Mouse (Mus musculus) CD4-positive, CD25-positive, alpha-beta regulatory T cell, adult 2 months (primary cell): ENCODE data around the gene Wnt10b.

ENCODE experiments used
- DNase-seq: peaks from one replicate; pipeline ENCODE4 v3.0.0-alpha.2; 2012; ENCODE audit warnings: low read depth, low spot score

Wnt10b gene

DNA sequence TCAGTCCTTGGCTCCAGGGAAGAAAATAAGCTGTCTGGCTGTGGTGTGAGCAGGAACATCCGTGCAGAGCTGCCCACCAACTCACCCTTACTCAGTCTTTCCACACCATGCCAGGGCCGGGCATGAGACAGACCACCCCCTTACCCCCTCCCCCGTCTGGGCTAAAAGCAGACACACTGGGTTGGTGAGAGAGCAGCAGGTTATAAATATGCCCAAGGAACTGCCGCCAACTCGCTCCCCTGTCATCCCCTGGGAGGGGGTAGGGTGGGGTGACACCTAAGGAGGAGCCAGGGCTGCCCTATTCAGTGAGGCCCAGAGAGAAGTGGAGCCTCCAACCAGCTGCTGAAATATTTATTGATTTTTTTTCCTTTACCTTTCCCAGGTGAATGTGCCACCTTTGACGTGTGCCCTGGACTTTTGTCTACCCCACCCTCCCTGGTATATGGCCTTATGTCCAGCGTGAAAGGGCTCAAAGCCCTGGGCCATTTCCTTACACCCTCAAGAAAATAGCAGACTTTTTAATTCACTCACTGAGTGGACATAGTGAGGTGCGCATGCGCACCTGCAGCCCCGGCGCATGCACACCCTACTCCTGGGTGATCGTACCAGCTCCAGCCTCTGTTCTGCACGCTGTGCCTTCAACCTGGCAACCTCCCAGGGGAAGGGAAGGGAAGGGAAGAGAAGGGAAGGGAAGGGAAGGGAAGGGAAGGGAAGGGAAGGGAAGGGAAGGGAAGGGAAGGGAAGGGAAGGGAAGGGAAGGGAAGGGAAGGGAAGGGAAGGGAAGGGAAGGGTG is 19.0 kb upstream of the Wnt10b start:
- DNase-seq: peak; percentile 34

- DNase-seq: peak; percentile 46
Observed at GRCm38 (mm10) chr15:98793141-98793698, 15.3 kb upstream of the Wnt10b start.

DNA sequence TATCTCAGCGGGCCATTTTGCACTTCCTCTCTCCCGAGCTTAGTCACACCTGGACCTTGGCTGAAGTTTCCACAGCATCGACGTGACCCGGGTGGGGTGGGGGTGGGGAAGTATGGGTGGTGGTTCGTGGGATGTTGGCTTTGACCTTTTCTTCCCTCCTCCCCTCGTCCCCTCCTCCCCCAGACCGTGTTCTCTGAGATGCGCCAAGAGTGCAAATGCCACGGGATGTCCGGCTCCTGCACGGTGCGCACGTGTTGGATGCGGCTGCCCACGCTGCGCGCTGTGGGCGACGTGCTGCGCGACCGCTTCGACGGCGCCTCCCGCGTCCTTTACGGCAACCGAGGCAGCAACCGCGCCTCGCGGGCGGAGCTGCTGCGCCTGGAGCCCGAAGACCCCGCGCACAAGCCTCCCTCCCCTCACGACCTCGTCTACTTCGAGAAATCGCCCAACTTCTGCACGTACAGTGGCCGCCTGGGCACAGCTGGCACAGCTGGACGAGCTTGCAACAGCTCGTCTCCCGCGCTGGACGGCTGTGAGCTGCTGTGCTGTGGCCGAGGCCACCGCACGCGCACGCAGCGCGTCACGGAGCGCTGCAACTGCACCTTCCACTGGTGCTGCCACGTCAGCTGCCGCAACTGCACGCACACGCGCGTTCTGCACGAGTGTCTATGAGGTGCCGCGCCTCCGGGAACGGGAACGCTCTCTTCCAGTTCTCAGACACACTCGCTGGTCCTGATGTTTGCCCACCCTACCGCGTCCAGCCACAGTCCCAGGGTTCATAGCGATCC is 14.5 kb upstream of the Wnt10b start:
- DNase-seq: peak; percentile 64

- DNase-seq: peak; percentile 41
Observed at GRCm38 (mm10) chr15:98791771-98792170, 13.8 kb upstream of the Wnt10b start.

DNA sequence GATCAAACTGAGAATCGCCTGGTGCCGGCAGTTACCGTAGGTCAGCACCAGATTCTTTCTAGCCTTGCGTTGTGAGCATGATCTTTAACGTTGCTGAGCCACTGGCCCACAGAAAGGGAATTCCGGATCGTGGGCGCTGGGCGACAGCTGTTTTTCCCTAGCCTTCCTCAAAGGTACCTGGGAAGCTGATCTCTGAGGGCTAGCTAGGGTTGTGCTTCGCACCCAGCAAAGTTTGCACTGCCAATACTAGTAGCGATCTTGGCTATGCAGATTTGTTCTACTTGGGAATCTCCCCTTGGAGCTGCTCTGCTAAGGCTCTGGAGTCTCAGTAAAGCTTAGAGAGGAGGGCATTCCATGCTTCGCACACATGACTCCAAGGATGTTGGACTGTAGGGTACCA is 13.3 kb upstream of the Wnt10b start:
- peak; percentile 23 for DNase-seq

- peak; percentile 34 for DNase-seq
Observed at GRCm38 (mm10) chr15:98790761-98791160, 12.8 kb upstream of the Wnt10b start.

GRCm38 (mm10) chr15:98789661-98790535 is 11.9 kb upstream of the Wnt10b start, which contains the start of gene Wnt1:
Gene Wnt1 (plus strand): TSS chr15:98789857.
- peak; percentile 80 for DNase-seq

- DNase-seq: no peak
Observed at GRCm38 (mm10) chr15:98788972-98789660, 11.2 kb upstream of the Wnt10b start.

- no peak for DNase-seq
Observed at GRCm38 (mm10) chr15:98787930-98788329, 10.0 kb upstream of the Wnt10b start.

DNA sequence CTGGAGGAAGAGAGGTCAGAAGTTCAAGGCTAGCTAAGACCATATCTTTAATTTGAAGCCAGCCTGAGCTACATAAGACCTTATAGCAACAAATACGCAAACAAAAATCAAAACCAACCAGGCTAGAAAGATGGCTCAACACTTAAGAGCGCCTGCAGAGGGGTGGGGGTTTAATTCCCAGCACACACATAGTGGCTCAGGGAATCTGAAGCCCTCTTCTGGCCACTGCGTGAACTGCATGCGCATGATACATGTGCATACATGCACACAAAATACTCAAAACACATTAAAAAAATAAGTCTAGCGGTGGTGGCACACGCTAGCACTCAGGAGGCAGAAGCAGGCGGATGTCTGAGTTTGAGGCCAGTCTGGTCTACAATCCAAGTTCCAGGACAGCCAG is 7.8 kb upstream of the Wnt10b start:
- DNase-seq: peak; percentile 63

GRCm38 (mm10) chr15:98781166-98781565 is 3.2 kb upstream of the Wnt10b start:
- no peak for DNase-seq

DNA sequence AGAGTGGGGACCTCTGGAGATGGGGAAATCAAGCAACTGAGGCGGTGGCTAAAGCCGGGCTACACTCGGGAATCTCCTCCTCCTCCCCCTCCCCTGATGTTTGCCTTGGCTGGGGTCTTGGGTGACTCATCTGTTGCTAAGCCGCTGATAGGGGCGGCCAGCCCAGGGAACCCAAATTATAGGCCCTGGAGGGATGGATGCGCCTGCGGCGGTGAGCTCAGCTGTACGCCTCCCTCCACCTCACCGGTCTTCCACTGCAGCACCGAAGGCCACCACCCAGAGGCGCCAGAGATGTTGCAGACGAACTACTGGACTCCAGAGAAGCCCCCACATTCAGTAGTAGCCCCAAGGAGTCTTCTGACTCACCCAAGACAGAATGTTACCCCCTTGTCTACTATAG is 2.6 kb upstream of the Wnt10b start:
- DNase-seq: no peak

DNA sequence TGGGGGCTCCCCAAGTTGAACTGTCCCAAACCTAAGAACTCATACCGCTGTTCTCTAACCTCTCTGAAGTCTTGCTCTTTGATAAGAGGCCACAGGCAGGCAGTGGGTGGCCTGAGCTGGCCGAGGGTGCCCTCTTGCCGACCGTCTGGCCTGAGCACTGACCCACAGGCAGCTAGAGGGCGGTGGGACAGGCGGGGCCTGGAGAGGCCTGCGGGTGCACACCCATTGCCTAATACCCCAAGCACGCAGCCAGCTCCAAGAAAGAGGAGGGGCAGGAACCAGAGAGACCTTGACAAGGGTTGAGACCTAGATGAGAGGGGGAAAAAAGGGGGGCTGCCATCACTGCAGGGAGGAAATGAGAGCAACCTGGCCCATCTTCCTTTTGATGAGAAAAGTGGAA is 2.1 kb upstream of the Wnt10b start:
- no peak for DNase-seq

GRCm38 (mm10) chr15:98778806-98779205 is 856 bp upstream of the Wnt10b start:
- no peak for DNase-seq

DNA sequence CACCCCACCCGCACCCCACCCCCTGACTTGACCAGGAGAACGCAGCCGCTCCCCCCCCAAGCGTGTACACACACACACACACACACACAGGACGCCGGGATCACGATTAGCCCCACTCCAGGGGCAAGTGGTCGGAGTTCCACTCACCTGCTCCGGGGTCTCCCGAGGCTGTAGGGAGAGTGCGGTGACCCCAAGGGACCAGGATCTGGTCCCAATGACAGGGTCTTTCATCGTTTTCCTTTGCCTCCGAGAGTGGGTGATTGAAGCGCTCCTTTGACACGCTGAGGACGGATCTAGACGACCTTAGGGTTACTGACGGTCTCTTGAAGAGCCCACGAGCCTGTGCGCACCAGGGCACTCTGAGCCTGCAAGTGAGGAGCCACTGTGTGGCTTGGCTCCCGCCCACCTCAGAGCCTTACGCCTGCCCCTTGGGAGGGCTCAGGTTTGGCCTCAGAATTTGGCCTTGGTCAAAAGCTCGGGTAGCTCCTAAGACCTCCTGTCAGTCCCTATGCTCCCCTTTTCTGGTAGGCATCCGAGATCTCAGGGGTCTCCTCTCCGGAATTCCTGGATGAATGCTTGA is 331 bp upstream of the Wnt10b start:
- no peak for DNase-seq

DNA sequence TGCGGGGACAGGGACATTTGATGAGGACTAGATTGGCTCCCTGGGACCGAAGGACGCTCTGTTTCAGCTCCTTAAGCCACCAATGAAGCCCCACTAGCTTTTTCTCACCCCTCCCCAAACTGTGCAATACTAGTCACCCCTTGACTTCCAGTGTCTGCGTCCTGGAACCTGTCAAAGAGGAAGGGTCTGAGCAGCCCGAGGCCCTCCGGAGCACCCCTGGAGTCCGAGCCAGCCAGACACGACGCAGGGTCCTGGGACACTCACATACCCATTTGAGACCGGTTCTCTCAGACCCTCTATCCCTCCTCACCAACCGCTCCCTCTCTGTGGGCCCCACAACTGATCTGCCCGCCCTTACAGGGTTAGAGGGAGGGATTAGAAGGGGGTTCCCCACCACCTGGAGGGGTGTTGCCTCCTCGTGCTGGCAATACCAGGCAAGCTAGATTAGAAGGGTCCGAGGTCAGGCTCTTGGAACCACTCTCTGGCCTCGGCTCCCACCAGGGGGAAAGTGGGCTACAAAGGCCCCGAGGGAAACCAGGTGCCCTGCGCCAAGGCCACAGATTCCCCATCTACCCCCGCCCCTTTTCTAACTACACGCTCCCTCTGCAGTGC is 839 bp downstream of the Wnt10b start:
- peak; percentile 38 for DNase-seq

DNA sequence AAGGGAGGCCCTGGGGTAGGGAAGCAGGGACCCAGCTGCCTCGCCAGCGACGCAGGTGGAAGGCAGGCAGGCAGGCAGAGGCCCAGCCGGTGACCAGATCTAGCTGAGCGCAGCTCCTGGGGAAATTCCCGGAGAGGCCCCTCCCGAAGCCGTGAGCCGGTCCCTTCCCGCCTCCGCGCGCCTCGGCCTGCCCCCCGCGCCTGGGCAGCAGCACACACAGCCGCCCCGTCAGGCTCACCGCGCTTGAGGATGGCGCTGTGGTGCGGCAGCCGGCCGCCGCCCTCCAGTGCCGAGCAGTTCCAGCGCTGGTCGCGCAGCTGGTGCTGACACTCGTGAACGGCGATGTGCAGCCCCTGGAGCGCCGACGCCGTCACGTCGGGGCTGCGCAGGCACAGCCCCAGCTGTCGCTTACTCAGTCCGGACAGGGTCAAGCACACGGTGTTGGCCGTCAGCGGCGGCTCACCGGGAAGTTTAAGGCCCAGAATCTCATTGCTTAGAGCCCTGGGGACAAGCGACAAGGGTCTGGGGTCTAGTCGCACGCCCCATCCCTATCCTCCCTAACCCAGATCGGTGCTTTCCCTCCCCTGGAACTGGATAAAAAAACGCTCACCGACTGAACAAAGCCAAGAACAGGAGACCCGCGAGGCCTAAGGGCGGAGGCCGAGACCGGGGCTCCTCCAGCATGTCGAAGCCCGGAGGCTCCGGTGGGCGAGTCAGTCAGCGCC is 1.5 kb downstream of the Wnt10b start:
- DNase-seq: peak; percentile 79

DNA sequence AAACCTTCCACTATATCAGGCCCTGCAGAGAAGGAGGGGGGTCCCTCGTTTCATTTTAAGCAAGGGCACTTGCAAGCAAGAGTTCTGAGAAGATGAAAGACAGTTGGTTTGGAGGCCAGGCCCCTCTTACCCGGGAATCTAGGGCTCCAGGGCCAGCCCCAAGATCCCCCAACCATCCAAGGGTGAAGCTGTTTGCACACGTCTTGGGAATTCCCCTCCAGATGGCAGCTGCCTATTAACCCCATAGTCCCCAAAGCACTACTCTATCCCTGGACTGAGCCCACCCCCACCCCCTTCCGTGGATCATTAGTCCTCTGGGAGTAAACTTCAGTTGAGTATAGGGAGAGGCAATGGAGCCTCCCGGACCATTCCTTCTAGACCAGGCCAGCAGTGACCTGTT is 2.4 kb downstream of the Wnt10b start:
- no peak for DNase-seq

DNA sequence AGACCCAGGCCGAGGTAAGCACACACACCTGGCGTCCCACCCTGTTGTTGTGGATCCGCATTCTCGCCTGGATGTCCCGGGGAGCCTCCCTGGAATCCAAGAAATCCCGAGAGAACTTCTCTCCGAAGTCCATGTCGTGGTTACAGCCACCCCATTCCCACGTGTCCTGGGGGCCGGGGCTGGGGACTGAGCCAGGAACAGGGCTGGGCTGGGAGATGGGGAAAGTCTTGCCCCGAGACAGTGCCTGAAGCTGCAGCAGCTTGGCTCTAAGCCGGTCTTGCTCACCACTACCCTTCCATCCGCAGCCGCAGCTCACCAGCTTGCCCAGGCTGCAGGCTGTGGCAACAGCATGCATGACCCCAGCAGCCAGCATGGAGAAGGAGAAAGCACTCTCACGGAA is 3.9 kb downstream of the Wnt10b start:
- no peak for DNase-seq
